Mouse (Mus musculus): ENCODE measurements around the gene Ltb4r1.

Ltb4r1 gene

DNA sequence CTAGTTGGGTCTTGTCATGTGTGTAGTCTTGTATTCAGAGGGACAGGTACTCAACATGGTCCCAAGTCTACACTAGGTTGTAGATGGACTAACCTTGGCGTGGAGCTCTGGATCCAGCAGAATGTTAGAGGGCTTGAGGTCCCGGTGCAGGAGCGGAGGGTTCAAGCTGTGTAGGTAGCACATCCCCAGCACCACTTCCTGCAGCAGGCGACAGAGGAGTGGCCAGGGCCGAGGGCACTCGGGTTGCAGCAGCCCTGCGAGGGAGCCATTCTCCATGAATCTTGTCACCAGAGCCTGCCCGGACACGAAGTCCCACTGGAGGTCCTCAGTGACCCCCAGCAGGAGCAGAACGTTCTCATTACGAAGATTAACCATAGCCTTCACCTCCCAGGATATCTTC, 22.0 kb downstream of the Ltb4r1 start:
- no peak for DNase-seq (ENCODE audit: low spot score)

DNA sequence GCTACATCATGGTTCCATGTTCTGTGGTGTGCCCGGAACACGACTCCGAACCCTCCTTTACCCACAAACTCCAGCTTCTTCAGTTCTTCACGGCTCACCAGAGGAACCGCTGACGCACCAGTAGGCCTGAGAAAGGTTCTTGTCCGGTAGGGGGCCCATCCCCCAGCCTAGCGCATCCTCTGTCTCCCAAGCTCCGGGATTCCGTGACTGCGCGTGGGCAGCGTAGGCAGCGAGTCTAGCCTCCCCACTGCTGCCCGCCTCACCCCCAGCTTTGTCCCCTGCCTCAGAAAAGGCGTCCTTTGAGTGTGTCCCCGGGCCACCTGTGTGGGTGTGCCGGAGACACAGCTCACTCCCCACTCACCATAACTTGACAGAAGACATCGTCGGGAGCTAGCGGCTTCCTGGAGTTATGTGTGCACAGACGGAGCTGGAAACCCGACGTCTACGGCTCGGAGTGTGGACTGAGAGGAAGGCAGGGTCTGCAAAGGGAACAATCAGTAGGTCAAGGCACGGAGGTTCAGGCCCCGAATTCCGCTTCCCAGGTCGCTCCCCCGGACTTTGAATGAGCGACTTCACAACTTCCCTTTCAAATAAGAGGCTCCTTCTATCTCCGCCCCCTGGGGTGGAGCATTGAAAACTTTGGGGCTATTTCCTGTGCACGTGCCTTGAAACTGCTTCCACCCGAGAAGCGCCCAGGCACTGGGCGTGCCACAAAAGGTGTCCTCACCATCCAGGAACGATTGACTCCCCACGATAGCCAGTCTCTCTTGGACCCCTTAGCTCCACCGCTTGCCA, 22.7 kb downstream of the Ltb4r1 start, which contains the start of gene Ripk3:
Ripk3 (minus strand) TSS at position 610 of the 795 bp plus-strand sequence.
- peak; percentile 80 for DNase-seq (ENCODE audit: low spot score)

DNA sequence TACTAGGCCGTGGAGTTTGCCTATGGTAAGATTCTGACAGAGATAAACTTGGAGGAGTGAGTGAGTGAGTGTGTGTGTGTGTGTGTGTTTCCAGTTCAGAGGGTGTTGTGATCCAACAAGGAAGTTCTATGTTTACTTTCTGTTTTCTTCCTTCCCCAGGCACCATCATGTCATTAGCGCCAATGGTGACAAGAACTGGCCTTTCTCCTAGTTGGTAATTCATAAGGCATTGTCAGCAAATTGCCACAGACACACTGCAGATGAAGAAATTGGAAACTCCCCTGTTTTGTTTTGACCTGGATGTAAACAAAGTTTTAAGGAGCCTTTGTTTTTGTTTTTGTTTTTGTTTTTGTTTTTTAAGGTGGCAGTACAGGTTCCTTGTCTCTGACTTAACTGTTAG, 27.7 kb downstream of the Ltb4r1 start:
- no peak for DNase-seq (ENCODE audit: low spot score)

DNA sequence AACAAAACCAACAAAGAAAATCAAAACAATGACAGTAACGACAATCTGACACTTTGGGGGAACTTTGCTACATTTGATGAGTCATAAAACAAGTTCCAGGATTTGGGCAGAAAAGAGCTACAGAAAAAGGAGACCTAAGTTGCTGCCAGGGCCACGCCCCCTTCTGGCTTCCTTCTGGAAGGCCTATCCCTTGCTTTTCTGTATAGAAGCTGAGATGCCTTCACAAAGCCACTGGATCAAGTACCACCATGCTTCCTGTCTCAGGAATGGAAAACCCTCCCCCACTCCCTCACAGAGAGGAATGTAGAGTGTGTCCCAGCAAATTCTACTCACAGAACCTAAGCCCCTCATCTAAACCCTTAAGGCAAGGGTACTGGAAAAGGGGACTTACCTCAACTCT, 28.2 kb downstream of the Ltb4r1 start:
- no peak for DNase-seq (ENCODE audit: low spot score)

DNA sequence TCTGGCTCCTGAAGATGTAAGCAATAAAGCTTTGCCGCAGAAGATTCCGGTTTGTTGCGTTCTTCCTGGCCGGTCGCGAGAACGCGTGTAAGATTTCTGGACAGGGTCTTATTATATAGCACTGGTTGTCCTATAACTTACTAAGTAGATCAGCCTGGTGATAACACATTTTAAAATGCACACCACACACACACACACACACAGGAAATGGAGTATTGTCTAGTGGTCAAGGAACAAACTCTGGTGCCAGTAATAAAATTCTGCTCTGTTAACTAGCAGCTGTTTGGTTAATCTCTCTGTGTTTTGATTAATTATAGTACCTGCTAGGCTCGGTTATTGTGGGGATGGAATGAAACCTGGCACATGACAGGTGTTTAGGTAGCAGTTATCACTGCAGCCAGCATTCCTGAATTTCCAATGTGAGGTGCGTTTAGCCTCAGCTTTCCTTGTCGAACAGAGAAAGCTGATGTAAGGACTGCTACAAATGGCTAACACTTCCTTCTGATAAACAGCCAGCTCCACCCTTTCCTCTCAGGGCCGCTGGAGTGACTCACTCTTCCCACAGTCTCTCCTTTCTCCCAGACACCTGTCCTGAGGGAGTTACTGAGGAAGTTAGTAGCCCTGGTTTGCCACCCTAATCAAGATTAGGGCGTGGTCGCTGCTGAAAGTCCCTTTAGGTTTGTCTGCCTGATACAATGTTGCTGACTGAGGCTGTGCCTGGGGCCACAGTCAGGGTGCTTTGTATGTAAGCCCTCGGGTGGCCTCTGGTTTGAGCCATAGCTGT, 29.8 kb downstream of the Ltb4r1 start:
- no peak for DNase-seq (ENCODE audit: low spot score)

DNA sequence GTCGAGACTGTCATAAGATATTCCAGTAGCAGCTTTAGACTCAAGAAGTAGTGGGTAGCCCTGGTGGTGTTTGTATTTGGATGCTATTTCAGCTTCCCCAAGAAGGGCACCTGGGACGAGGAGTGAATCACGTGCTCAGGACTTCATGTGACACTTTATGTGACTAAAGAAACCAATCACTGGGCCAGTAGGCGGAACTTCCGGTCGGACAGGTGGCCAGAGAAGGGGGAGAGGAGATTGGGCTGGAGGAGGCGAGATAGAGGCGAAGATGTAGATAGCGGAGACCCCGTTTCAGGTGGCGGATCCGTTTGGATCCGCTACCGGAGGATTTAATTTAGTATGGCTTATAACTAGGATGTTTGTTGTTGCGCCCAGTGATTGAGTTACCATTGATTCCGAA, 49.1 kb downstream of the Ltb4r1 start:
- DNase-seq (ENCODE audit: low spot score) = peak; percentile 28

DNA sequence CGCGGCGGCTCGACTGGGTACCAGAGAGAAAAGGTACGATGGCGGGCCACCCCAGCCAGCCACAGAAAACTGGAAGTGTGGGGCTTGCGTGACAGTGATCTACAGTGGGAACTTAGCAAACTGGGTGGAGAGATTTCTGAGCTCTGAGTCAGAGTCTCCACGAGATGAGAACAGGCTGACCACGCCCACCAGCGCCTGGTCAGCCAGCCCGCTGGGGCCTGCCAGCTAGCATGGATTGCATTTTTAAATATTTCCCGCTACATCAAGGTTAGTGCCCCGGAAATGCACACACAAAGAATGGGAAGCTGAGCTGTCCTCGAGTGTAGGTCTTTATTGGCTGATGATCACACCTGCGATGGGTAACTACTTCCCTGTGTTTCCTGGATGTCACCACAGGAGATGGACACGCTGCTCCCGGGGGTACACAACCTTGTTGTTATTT, 49.6 kb downstream of the Ltb4r1 start:
- no peak for DNase-seq (ENCODE audit: low spot score)
